Mouse (Mus musculus): ENCODE results near the gene Tcf7l1. TPM values are rescaled to one million over a fixed set of nuclear protein-coding genes. Genes with fewer than 3 reads are reported as not detected.

Tcf7l1 gene
- polyA plus RNA-seq, 1 experiment from 2014 or later, result 6.8 TPM

Other genes starting within 250 kb of the Tcf7l1 start
- 6.0 and 6.3 TPM in 2 replicates for gene Capg, start 244.9 kb downstream of the Tcf7l1 start, polyA plus RNA-seq (2014; fragmentation: Nextera tagmentation; extraction: Ambion mirVana)
- gene Elmod3, start 190.8 kb downstream of the Tcf7l1 start, polyA plus RNA-seq (2014; fragmentation: Nextera tagmentation; extraction: Ambion mirVana), result 19.2 and 20.1 TPM in 2 replicates
- 6.6 and 8.4 TPM in 2 replicates for gene Retsat, start 190.8 kb downstream of the Tcf7l1 start, polyA plus RNA-seq (2014; fragmentation: Nextera tagmentation; extraction: Ambion mirVana)
- 34.0 and 37.8 TPM in 2 replicates for gene Tgoln1, start 172.3 kb downstream of the Tcf7l1 start, polyA plus RNA-seq (2014; fragmentation: Nextera tagmentation; extraction: Ambion mirVana)
- 33.4 and 34.1 TPM in 2 replicates for gene Kcmf1, start 110.7 kb upstream of the Tcf7l1 start, polyA plus RNA-seq (2014; fragmentation: Nextera tagmentation; extraction: Ambion mirVana)
- gene Tmsb10, start 169.5 kb upstream of the Tcf7l1 start, polyA plus RNA-seq (2014; fragmentation: Nextera tagmentation; extraction: Ambion mirVana), result 4,907 and 5,462 TPM in 2 replicates

All from forebrain, embryonic 14.5 days (tissue).